Mouse (Mus musculus) liver, adult (tissue): ENCODE results near the gene Tmf1.

Source experiments
- GATA4 ChIP-seq: IDR thresholded peaks from 2 replicates; pipeline ENCODE4 v1.6.1; 2014; ENCODE audit warnings: mild to moderate bottlenecking, low read length; ENCODE audit not compliant: insufficient replicate concordance

The Tmf1 gene

DNA sequence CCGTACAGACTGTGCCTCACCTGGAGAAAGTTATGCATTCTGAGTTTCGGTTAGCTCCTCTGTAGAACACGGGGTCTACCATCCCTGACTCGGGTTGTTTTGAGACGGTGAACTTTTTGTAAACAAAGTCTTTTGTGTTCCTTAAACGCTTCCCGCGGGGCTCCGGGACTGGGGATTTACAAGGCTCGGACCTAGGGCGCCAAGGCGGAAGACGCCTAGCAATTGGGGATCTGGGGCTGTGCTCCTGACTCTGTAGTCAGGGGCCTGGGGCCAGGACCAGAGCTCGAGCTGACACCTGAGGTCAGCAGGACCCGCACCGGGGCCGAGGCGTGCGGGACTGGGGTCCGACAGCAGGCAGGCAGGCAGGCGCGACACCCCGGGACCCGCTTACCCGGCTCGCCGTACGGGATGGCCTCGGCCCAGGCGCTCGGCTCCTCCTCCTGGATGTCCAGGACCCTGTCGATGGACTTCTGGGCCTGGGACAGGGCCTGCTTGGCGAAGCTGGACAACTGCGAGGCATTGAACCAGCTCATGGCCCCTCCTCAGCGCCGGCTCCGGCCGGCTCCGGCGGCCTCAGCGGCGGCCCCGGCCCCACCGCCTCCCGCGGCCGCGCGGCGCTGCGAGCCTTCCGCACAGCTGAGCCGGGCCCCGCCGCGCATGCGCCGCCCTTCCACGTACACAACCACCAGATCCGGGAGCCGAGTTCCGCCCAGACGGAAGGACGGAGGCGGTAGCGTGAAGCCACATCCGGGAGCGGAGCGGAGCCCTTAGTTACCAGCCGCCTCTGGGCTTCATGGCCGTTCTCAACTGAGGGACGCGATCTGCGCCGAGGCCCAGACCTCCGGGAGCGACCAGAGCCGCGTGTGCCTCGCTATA is at the start of gene Tmf1:
Gene Tmf1 (minus strand): TSS at position 632 of the 876 bp plus-strand sequence.
- no peak; the same call in 1 of the 2 replicates for TF ChIP-seq GATA4

DNA sequence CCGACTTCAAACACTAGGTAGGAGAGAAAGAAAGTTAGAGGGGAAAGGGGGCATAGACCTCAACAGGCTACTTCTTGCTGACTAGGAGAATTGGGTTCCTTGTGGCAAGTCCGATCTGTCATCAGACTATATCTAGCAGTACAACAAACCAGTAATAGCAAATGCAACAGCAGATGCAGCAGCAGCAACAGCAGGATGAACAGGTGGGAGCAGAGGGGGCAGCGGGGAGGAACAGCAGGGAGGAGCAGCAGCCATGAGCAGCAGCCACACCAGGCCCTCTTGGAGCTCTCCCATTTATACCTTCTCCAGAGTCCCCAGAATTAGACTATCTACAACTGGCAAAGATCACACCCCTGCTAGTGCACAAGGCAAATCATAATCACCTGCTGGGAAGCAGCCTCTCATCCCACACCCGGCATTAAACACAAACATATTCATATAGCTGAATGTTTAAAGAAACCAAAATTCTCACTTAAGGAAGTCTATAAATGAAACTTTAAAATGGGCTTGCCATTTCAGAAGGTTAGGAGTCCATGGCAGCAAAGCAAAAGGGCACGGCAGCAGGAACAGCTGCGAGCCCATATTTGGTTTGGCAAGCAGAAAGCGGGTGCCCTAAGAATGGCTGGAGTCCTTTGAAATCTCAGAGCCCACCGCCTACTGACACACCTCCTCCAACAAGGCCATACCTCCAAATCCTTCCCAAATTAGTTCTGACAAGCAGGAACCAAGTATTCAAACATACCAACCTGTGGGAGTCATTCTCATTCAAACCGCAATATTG is 48.3 kb upstream of the Tmf1 start:
- no peak for TF ChIP-seq GATA4

DNA sequence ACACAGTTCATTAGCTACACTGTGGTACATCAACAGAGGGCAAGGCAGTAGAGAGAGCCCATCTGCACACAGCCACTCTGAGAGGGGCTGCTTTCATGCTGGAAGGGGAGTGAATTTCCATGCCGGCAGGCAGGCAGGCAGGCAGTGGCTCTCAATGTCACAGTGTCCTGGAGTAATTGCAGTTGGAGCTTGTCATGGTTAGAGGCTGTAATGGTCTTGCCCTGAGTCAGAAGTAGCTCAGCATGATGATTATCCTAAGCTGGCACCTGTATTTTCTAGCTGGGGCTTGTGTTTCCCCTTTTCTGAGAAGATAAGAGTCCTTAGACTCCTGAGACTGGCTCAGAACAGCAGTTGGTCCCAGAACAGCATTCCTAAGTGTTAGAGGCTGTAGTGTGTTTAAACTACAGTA is 47.2 kb upstream of the Tmf1 start:
- TF ChIP-seq GATA4, result no peak

DNA sequence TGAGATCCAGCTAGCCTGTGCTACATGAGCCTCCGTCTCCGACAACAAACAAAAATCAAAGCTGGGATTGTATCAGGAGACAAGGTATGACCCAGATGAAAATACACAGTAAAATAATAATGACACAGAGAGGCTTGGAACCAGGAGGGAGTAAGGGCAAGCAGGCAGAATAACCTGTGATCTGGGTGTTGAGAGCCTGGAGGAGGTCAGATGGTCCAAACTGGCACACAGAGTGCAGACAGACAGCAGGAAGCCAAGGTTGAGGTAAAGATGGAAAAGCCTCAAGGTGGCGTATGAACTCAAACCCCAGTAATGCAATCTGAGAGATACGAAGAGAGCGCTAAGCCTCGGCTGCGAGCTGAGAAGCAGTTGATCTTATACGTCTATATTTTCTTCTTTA is 45.6 kb upstream of the Tmf1 start:
- no peak for TF ChIP-seq GATA4

DNA sequence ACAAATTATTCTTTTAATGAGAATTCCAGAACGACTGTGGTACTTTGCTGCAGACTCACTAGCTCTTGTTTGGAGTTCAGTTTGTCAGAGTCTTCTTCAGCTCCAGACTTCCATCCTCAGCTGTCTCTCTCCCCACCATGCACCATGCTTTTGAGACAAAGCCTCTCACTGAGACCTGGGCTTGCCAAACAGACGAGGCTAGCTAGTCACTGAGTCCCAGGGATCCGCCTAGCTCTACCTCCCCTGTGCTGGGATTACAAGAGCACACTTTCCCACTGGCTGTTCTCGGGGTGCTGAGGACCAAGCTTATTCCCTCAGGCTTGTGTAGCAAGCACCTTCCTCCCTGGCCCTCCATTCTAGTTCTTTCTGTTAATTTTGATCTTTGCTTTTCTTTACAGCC is 44.6 kb upstream of the Tmf1 start:
- no peak for TF ChIP-seq GATA4

DNA sequence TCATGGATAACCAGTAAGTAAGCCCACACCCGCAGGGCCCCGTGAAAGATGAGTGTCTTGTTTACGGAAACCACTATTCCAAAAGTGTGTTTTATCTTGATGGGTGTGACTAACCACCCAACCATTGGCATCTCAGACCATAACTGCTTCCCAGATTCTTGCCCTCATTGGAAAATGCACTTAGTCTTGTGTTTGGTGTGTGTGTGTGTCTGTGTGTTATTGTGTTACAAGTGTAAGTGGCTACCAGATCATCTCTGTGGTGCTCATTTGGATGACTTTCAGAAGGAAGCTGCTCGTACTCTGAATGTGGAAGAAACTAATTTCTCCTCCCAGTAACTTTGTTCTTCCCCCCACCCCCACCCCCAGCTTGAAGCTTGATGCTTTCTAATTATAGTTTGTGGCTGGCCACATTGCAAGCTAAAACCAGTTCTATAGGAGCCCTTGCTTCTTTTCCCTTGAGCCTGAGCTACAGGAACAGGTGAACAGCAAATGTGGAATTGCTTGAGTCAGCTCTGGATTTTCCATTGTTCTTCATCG is 44.1 kb upstream of the Tmf1 start:
- no peak for TF ChIP-seq GATA4

DNA sequence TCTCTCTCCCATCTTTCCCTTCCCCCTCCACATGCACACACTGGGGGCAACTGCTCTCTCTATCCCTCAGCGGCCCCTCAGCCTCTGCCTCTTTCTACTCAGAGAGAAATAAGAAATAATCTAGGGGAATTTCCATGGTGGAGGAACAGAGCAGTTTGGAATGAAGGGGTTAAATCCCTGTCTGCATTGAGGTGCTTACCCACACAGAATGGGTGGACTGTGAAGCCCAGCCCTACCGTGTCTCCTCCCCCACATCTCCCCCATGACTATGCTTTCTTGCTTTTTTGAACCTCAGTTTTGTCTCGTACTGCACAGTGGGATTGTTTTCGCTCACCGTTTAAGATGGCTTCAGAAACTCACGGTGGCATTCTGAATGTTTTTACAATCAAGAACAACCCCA is 43.4 kb upstream of the Tmf1 start:
- TF ChIP-seq GATA4, result no peak

DNA sequence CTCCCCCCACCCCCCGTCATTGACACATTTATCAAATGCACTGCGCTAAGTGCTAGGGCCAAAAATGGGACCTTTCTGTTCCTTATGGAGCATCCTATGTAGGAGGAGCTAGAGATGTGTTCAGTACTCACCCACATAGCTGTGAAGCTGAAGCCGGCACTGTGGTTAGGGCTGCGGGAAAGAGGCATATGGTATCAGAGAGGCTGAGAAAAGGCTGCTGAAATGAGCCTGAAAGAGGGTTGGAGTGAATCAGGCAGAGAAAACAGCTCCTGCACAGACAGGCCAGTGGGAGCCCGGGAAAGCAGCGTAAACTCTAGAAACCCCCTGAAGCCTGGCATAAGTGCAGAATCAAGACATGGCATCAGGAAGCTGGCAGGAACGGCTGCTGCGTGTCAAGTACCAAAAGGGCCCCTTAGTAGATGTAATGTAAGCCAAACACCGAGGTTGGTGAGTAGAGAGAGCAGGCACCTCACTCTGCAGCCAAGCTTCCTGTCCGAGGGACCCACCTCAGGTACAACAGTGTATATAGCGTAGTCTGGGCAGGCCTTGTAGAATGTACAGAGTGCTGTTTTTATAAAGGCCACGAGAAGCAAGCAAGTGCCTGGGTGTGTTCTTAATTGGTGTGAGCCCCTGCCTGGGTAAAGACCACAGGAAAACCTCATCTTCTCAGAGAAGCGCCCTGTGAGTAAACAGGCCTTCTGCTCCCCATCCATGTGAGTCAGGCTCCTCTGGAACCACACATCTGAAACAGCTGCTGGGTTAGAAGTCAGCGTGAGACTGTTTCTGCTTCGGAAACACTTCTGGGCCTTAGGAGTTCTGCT is 42.5 kb upstream of the Tmf1 start:
- TF ChIP-seq GATA4, result no peak

DNA sequence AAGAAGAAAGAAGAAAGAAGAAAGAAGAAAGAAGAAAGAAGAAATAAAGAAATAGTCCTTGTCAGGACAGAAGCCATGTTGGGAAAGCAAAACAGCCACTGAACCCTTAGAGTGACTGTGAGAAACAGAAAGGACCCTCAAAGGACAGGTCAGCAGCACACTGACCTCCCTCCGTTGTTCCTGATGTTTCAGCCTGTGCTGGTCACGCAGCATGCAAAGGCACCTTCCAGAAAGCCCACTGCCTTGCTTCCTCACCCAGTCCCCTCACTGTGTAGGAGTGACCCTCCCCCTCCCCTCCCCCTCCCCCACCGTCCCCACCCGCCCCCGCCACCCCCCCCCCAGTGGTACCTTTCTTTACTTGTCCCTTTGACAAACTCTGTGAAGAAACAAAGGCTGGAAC is 41.8 kb upstream of the Tmf1 start:
- TF ChIP-seq GATA4, result no peak

DNA sequence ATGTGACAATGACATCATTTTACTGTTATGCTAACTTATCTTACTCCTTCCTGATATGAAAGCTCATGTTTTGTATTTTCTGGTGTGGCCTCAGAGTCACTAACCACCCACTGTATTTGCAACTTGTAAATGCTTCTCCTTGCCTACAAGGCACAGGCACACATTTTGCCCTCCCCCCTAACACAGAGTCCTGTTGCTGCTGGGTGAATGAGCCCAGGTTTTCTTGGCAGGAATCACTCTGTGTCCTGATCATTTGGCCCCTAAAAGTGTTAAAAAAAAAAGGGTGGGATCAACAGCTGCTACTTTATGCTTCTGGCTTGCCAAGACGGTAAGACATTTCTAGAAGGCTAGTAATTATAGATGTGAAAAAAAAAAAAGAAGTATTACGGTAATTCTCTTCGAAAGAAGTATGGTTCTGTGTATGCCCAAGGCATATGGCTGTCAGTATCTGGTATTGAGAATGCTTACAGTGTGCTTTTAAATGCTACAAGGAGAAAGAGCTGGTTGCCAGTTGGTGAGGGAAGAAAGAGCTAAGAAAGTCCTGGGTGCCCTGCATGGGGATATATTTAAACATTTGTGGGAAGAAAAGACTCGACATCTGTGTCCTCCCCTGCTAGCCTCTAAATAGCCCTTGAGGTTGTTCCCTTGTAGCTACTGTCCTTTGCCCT is 37.4 kb upstream of the Tmf1 start:
- no peak for TF ChIP-seq GATA4

DNA sequence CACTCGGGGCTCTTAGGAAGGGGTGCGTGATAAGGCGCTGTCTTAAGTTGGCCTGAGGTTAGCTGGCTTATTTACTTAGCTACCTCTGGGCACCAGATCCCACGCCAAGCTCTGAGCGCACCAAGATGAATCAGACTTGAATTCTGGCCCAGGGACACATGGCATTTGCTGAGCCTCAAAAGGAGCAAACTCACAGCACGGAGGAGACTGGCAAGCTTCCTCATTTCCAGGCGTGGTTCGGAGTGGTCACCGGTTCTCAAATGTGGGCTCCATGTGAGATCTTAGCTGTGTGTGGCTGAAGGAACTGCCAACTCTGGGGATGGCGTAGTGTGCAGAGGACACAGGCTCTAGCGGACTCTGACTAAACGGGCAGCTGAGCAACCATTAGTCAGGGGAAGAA is 33.1 kb upstream of the Tmf1 start:
- no peak for TF ChIP-seq GATA4

DNA sequence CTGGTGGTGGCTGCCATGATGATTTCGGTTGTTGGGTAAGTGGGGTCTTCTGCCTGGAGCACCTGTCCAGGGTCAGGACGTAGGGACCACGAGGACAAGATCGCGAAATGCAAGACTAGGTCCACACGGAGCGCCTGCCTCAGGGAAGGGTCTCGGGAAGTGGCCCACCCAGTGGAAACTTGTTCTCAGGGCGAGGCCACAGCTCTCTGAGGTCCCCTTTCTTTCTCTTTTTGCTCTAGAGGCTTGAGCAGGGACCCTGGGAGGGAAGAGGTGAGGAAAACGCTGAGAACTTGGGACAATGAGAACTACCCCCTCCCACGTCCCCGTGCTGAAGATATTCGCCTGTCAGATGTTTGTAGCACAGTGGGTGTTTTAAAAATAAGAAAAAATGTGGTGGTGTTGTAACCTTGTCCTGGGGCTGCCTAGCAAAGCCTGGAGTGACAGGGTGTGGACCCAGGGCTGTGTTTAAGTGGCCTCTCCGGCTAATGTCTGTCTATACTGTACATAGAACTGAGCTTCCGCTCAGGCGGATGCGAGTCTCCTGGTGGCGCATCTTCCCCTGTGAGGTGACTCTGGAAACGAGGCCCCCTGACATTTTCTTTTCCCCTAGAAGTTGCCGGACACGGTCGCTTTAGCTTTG is 32.2 kb upstream of the Tmf1 start:
- no peak for TF ChIP-seq GATA4

DNA sequence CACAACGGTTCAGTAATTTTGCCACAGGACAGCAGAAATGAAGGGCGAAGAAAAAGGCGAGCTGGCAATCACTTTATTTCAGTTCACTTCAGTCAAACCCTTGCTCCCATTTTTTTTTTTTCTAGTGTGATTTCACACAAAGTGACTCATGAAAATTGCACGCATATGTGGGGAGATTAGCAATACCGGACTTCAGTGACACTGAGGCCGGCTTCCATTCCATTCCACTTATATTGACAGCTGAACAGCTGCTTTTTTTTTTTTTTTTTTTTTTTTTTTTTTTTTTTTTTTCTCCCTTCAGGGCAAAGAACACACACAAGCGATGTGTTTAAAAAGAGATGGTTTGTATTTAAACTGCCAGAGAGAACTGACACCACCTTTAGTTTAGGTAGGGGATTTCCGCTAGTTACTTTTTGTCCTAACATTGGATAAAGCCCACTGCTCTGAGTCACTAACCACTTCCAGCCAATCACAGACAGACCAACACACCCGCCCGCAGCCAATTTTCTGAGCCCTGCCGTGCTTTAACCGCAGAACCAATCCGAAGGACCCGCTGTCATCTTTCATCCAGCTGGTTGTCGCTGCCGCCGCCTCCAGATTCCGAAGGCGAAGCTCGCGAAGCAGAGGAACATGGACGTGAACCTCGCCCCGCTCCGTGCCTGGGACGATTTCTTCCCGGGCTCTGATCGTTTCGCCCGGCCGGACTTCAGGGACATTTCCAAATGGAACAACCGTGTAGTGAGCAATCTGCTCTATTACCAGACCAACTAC is 31.5 kb upstream of the Tmf1 start, which contains the start of gene Arl6ip5:
Gene Arl6ip5 (plus strand): TSS at position 499 of the 771 bp plus-strand sequence.
- peak; percentile 12; the same call in 1 of the 2 replicates for TF ChIP-seq GATA4
